Mouse (Mus musculus) CD4-positive, CD25-positive, alpha-beta regulatory T cell, adult 2 months (primary cell): ENCODE results near the gene Cd38.

Experiments used
- DNase-seq: peaks from one replicate; pipeline ENCODE4 v3.0.0-alpha.2; 2012; ENCODE audit warnings: low read depth, low spot score

The Cd38 gene

GRCm38 (mm10) chr5:43947330-43947977, 79.1 kb downstream of the Cd38 start:
- peak; percentile 26 for DNase-seq

GRCm38 (mm10) chr5:43948111-43948743, 79.9 kb downstream of the Cd38 start:
- peak; percentile 81 for DNase-seq

- DNase-seq = peak; percentile 40
These were observed 80.5 kb downstream of the Cd38 start for GRCm38 (mm10) chr5:43948748-43949275.

DNA sequence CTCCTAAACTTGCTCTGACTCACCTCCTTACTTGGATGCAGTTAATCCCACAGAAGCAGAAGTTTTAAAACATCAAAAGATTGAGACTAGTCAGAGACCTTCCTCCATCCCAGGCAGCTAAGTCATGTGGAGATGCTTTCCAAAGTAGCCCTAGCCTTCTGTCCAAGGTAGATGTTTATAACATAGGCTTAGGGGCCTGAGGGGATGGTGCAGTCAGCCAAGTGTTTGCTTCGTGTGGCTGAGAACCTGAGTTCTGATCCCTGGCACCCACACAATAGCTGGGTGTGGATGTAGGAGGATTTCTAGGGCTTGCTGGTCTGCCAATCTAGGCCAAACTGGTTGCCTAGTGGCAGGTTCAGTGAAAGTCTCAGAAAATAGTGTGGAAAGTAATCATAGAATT, 84.9 kb downstream of the Cd38 start:
- no peak for DNase-seq

GRCm38 (mm10) chr5:43959884-43960440, 91.6 kb downstream of the Cd38 start:
- no peak for DNase-seq

- DNase-seq = no peak
These were observed 92.7 kb downstream of the Cd38 start for GRCm38 (mm10) chr5:43961056-43961455.
